Mouse (Mus musculus) heart, embryonic 14.5 days (tissue): ENCODE measurements around the gene Tas2r121. TPM values are rescaled to one million over a fixed set of nuclear protein-coding genes. Genes with fewer than 3 reads are reported as not detected.
"Not testable (repeated sequence)": the region's sequence is repeated elsewhere in the genome, so short reads cannot be mapped to it uniquely, and the experiment has no call there.

Experiments used
- ATAC-seq: fragments of 200-750 bp; cut with Nextera tagmentation; 2 replicates; pipeline ENCODE4 v1.8.0; 2017; ENCODE audit warnings: low read depth, moderate TSS enrichment; ENCODE audit not compliant: insufficient number of reproducible peaks, insufficient read depth, low FRiP score
- H3K27ac ChIP-seq, 2 experiments: fragments of 200-500 bp in 1 of 2; fragments of 300-500 bp in 1 of 2; sonication (generic) in 1 of 2; replicated peaks in 1 of 2; 2 replicates each; pipeline ENCODE4 v1.5.1; 2012 to 2014; ENCODE audit warnings: low read depth in 2 of 2, low read length in 2 of 2, control low read depth in 1 of 2, mild to moderate bottlenecking in 1 of 2, mixed read lengths in 1 of 2; ENCODE audit not compliant: control insufficient read depth in 1 of 2, insufficient read depth in 1 of 2
- H3K27me3 ChIP-seq: fragments of 300-500 bp; sonication (generic); 2 replicates; pipeline ENCODE4 v1.6.1; 2014; ENCODE audit warnings: mild to moderate bottlenecking, low read length, control low read depth; ENCODE audit not compliant: control insufficient read depth, insufficient read depth
- H3K36me3 ChIP-seq: fragments of 300-500 bp; sonication (generic); 2 replicates; pipeline ENCODE4 v1.6.1; 2014; ENCODE audit warnings: mild to moderate bottlenecking, control low read depth, low read length, mixed read lengths; ENCODE audit not compliant: control insufficient read depth, insufficient read depth
- H3K4me1 ChIP-seq, 2 experiments: fragments of 200-500 bp in 1 of 2; fragments of 300-500 bp in 1 of 2; sonication (generic) in 1 of 2; 2 replicates each; pipeline ENCODE4 v1.6.1; 2012 to 2014; ENCODE audit warnings: low read length in 2 of 2, control low read depth in 1 of 2, mixed read lengths in 1 of 2; ENCODE audit not compliant: control insufficient read depth in 2 of 2, insufficient read depth in 2 of 2
- H3K4me2 ChIP-seq: fragments of 300-500 bp; sonication (generic); 2 replicates; pipeline ENCODE4 v1.6.1; 2014; ENCODE audit warnings: mild to moderate bottlenecking, low read length
- H3K4me3 ChIP-seq, 2 experiments: fragments of 200-500 bp in 1 of 2; fragments of 300-500 bp in 1 of 2; sonication (generic) in 1 of 2; 2 replicates each; pipeline ENCODE4 v1.5.1; 2012 to 2014; ENCODE audit warnings: low read length in 2 of 2, mild to moderate bottlenecking in 2 of 2, control low read depth in 1 of 2, low read depth in 1 of 2, moderate library complexity in 1 of 2; ENCODE audit not compliant: control insufficient read depth in 1 of 2, insufficient read depth in 1 of 2
- H3K9ac ChIP-seq: fragments of 300-500 bp; sonication (generic); 2 replicates; pipeline ENCODE4 v1.6.1; 2014; ENCODE audit warnings: mild to moderate bottlenecking, low read length
- H3K9me3 ChIP-seq: fragments of 300-500 bp; sonication (generic); 2 replicates; pipeline ENCODE4 v1.6.1; 2016; ENCODE audit warnings: low read length, control low read depth; ENCODE audit not compliant: control insufficient read depth
- WGBS: fragments of 180-500 bp; shearing (Covaris S2); extraction: QIAGEN DNeasy Blood & Tissue Kit; methylation state at CpG from one replicate; pipeline ENCODE4 v1.1.7; 2014; 5-methylcytosine and 5-hydroxymethylcytosine counted together
- polyA plus RNA-seq: library from polyadenylated mRNA; unstranded; fragments of >200 nt; fragmentation: Nextera tagmentation; extraction: Ambion mirVana; gene quantifications from 2 replicates; pipeline ENCODE4 v1.2.1, GENCODE M21; 2014

Tas2r121 gene
- not detected in 2 replicates for polyA plus RNA-seq

- no peaks in the 10 kb centered on the region for H3K4me1 ChIP-seq
- no peak within 1 kb of the TSS for H3K27ac ChIP-seq
- no peaks in the 10 kb centered on the region for H3K9me3 ChIP-seq
- no peaks in the 10 kb centered on the region for H3K36me3 ChIP-seq
- H3K27me3 ChIP-seq: no peaks in the 10 kb centered on the region
- no peak within 1 kb of the TSS for H3K4me3 ChIP-seq
- no peak for ATAC-seq
- WGBS: 74% methylated on average over 1 of the region's 1 CpGs
- H3K9ac ChIP-seq: no peak within 1 kb of the TSS
- no peak within 1 kb of the TSS for H3K4me2 ChIP-seq
Measured at GRCm38 (mm10) chr6:132700907-132701306, at the start of gene Tas2r121. Gene Tas2r121, minus strand, starts transcription at chr6:132701007.

DNA sequence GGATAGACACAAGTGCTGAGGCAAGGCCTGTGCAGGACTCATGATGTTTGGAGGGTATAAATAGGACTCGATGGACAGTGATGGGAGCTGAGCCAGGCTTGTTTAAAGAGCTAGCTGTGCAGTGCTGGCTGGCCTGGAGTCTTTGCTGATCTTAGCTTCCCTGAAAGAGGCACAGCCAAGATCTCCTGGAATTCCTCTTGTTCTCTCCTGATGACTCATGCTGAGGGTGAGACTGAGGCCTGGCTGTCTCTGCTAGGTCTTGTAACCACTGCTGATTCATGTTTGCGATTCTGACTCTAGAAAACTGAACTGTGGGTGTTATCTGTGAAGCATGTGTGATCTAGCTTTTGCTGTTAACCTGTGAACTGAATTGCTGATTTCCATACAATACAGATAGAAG, 49.4 kb upstream of the Tas2r121 start:
- H3K36me3 ChIP-seq: no peaks in the 10 kb centered on the region
- no peaks in the 10 kb centered on the region for H3K27me3 ChIP-seq
- no peaks in the 10 kb centered on the region for H3K4me1 ChIP-seq
- WGBS: 42% methylated on average over 2 of the region's 2 CpGs
- no peak for ATAC-seq
- H3K4me2 ChIP-seq: no peak overlapping the region
- H3K27ac ChIP-seq: no peak overlapping the region
- no peak overlapping the region for H3K4me3 ChIP-seq
- H3K9ac ChIP-seq: no peak overlapping the region
- no peaks in the 10 kb centered on the region for H3K9me3 ChIP-seq

DNA sequence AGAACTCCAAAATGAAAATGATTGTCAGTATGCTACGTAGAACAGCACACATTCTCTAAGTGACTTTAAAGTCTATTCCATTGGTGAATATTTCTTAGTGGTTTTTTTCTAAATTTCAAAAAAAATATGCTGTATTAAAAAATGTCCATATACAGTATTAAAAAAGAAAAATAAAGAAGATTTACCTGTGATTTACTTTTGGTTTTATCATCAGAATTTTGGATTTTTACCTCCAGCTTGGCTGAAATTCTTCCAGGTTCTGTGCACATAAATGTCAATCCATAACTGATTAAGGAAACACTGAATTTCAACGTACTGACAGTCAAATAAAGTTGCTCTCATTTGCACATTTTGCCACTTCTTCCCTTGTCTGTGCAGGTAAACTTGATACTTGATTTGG, 37.1 kb upstream of the Tas2r121 start, which contains the start of gene Tas2r115:
Gene Tas2r115 (minus strand): TSS at position 101 of the 400 bp plus-strand sequence.
- ATAC-seq: no peak
- WGBS: 61% methylated on average over 2 of the region's 2 CpGs
- no peak within 1 kb of the TSS for H3K9ac ChIP-seq
- no peaks in the 10 kb centered on the region for H3K36me3 ChIP-seq
- no peaks in the 10 kb centered on the region for H3K9me3 ChIP-seq
- no peak within 1 kb of the TSS for H3K27ac ChIP-seq
- no peaks in the 10 kb centered on the region for H3K27me3 ChIP-seq
- no peaks in the 10 kb centered on the region for H3K4me1 ChIP-seq
- H3K4me2 ChIP-seq: no peak within 1 kb of the TSS
- H3K4me3 ChIP-seq: no peak within 1 kb of the TSS

- Histone ChIP-seq H3K27me3 (no peaks in the 10 kb centered on the region), H3K4me2 (no peak within 1 kb of the TSS), H3K27ac (no peak within 1 kb of the TSS), H3K9me3 (0 out of 2 replicates have a peak, but pooled peaks cover 2% of the 10 kb centered on the region), H3K4me3 (no peak within 1 kb of the TSS), H3K4me1 (no peaks in the 10 kb centered on the region), H3K36me3 (no peaks in the 10 kb centered on the region), H3K9ac (no peak within 1 kb of the TSS)
- no peak for ATAC-seq
- 63% methylated on average over 3 of the region's 3 CpGs for WGBS
Measured at GRCm38 (mm10) chr6:132711828-132712227, 11.0 kb upstream of the Tas2r121 start, which contains the start of gene Tas2r122. Gene Tas2r122, minus strand, starts transcription at chr6:132711928.

DNA sequence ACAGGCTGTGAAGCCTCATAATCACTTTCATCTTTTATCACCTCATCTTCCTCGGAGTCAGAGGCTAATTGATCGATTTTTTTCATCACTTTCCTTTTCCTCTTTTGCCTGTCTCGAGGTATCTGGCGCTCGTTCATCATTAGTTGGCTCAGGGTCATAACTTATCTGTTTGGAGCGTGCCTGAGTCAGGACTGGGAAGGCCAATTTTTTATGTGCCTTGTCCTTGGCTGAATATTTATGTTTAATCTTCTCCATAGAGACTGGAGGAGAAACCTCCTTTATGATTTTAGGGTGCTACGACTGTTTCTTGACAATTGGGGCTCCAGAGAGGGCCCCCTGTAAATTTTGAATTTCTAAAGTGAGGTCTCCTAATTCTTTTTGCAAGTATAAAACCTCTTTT, 9.2 kb downstream of the Tas2r121 start:
- not testable (repeated sequence) for ATAC-seq, H3K4me2 ChIP-seq, H3K27me3 ChIP-seq, H3K9me3 ChIP-seq, H3K36me3 ChIP-seq, H3K4me1 ChIP-seq, H3K9ac ChIP-seq, H3K27ac ChIP-seq, H3K4me3 ChIP-seq
- WGBS: 79% methylated on average over 7 of the region's 7 CpGs

- Histone ChIP-seq H3K4me1 (no peaks in the 10 kb centered on the region), H3K9me3 (no peaks in the 10 kb centered on the region), H3K9ac (no peak within 1 kb of the TSS), H3K27ac (no peak within 1 kb of the TSS), H3K27me3 (no peaks in the 10 kb centered on the region), H3K4me3 (no peak within 1 kb of the TSS), H3K36me3 (no peaks in the 10 kb centered on the region), H3K4me2 (no peak within 1 kb of the TSS)
- no peak for ATAC-seq
Measured at GRCm38 (mm10) chr6:132656653-132657052, 44.2 kb downstream of the Tas2r121 start, which contains the start of gene Tas2r120. Gene Tas2r120, plus strand, starts transcription at chr6:132656953.

DNA sequence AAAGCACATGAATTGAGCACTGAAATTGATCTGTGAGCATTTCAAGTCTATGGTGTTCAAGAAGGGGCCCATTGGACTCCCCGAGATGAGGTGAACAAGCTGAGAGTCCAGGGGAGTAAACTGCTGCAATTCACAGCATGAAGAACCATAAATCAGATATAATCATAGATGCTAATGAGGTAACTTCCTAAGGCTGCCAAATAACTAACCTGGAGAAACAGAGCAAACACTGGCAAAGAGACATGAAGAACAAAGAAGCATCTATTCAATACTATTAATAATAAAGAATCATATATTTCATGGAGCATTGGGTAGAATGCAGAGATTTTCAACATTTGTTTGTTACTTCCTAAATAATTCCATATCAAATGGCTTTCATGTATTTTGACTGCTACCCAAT, 49.4 kb downstream of the Tas2r121 start, which contains the start of gene A630073D07Rik:
Gene A630073D07Rik (minus strand): TSS at position 101 of the 400 bp plus-strand sequence.
- Histone ChIP-seq H3K27ac (no peak within 1 kb of the TSS), H3K4me1 (no peaks in the 10 kb centered on the region), H3K4me2 (no peak within 1 kb of the TSS), H3K9me3 (no peaks in the 10 kb centered on the region), H3K36me3 (no peaks in the 10 kb centered on the region), H3K27me3 (no peaks in the 10 kb centered on the region), H3K9ac (no peak within 1 kb of the TSS), H3K4me3 (no peak within 1 kb of the TSS)
- 64% methylated on average over 1 of the region's 1 CpGs for WGBS
- ATAC-seq: no peak
